Mouse (Mus musculus) lung, embryonic 14.5 days (tissue): ENCODE measurements around the gene Cd3e. TPM values are rescaled to one million over a fixed set of nuclear protein-coding genes. Genes with fewer than 3 reads are reported as not detected.

Experiments used
- ATAC-seq: fragments of 200-750 bp; cut with Nextera tagmentation; 2 replicates; pipeline ENCODE4 v1.8.0; 2017; ENCODE audit warnings: mild to moderate bottlenecking, moderate TSS enrichment, moderate library complexity; ENCODE audit not compliant: insufficient read depth
- DNase-seq: peaks from one replicate; pipeline ENCODE4 v3.0.0-alpha.2; 2015
- H3K27ac ChIP-seq: fragments of 300-500 bp; sonication (generic); 2 replicates; pipeline ENCODE4 v1.5.1; 2014; ENCODE audit warnings: low read depth, mild to moderate bottlenecking, moderate library complexity
- H3K27me3 ChIP-seq: fragments of 300-500 bp; sonication (generic); 2 replicates; pipeline ENCODE4 v1.6.1; 2014; ENCODE audit warnings: low read length, control low read depth; ENCODE audit not compliant: insufficient read depth
- H3K36me3 ChIP-seq: fragments of 300-500 bp; sonication (generic); 2 replicates; pipeline ENCODE4 v1.6.1; 2014; ENCODE audit warnings: control low read depth; ENCODE audit not compliant: insufficient read depth
- H3K4me1 ChIP-seq: fragments of 300-500 bp; sonication (generic); 2 replicates; pipeline ENCODE4 v1.6.1; 2014; ENCODE audit warnings: antibody characterized with exemption, control low read depth; ENCODE audit not compliant: insufficient read depth
- H3K4me2 ChIP-seq: fragments of 300-500 bp; sonication (generic); 2 replicates; pipeline ENCODE4 v1.6.1; 2014; ENCODE audit warnings: mild to moderate bottlenecking
- H3K4me3 ChIP-seq: fragments of 300-500 bp; sonication (generic); 2 replicates; pipeline ENCODE4 v1.5.1; 2014; ENCODE audit warnings: low read depth, low read length
- H3K9ac ChIP-seq: fragments of 300-500 bp; sonication (generic); 2 replicates; pipeline ENCODE4 v1.6.1; 2014
- H3K9me3 ChIP-seq: fragments of 300-500 bp; sonication (generic); 2 replicates; pipeline ENCODE4 v1.6.1; 2016; ENCODE audit warnings: low read depth, low read length, control low read depth
- CTCF ChIP-seq: IDR thresholded peaks from 2 replicates; pipeline ENCODE4 v1.5.1; 2016; ENCODE audit warnings: antibody characterized with exemption, low read depth
- WGBS: fragments of 180-500 bp; shearing (Covaris S2); extraction: QIAGEN DNeasy Blood & Tissue Kit; methylation state at CpG from one replicate; pipeline ENCODE4 v1.1.7; 2014; 5-methylcytosine and 5-hydroxymethylcytosine counted together
- polyA plus RNA-seq: library from polyadenylated mRNA; unstranded; fragments of >200 nt; fragmentation: Nextera tagmentation; extraction: Ambion mirVana; gene quantifications from 2 replicates; pipeline ENCODE4 v1.2.1, GENCODE M21; 2014

The Cd3e gene
- polyA plus RNA-seq, 1 experiment from 2014 or later: not detected

DNA sequence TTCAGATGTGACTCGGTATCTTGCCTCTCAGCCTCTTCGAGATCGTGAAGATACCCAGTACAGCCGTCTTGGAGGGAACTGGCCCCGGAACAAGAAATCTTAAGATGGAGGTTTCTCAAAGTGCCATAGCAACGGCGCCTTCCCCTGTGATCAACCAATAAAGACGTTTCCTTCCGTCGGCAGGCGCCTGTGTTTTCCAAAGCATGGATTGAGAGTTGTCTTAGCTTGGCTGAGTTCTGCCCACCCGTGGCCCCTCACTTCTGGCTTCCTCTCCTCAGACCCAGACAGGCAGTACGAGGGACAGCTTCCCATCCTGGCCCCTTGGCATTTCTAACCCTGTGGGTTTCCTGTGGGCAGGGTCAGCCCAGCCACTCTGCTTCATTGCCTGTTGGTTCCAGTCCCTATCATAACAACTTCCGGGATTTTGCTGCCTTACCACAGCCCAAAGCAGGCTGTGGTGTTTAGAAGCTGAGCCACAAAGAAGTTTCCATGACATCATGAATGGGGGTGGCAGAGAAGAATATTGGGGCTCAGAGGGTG, 23.1 kb downstream of the Cd3e start:
- Histone ChIP-seq H3K27me3 (no peaks in the 10 kb centered on the region), H3K4me2 (no peak overlapping the region), H3K9me3 (no peaks in the 10 kb centered on the region), H3K4me1 (no peaks in the 10 kb centered on the region), H3K4me3 (no peak overlapping the region), H3K9ac (no peak overlapping the region), H3K27ac (no peak overlapping the region), H3K36me3 (no peaks in the 10 kb centered on the region)
- 59% methylated on average over 14 of the region's 14 CpGs for WGBS
- DNase-seq: no peak
- ATAC-seq: no peak
- TF ChIP-seq CTCF: no peak

DNA sequence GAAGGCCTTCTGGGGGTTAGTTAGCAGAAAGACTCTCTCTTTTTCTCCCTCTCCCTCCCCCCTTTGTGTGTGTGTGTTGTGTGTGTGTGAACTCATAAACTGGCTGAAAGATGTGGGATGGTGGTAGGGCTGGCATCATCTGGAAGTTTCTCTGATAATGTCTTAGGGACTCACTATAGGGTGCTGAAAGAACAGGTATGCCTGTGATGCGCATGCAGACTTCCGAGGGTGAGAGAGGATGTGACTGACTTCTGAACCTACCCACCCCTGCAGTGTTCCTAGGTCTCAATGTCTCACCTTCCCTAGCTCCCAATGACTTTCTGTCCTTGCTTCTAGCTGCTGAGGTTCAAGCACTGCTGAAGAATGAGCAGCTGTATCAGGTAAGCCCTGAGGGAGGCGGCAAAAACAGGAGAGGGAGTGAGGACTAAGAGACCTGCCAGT, 23.7 kb downstream of the Cd3e start:
- Histone ChIP-seq H3K27me3 (no peaks in the 10 kb centered on the region), H3K9ac (no peak overlapping the region), H3K27ac (no peak overlapping the region), H3K9me3 (no peaks in the 10 kb centered on the region), H3K4me1 (no peaks in the 10 kb centered on the region), H3K4me3 (no peak overlapping the region), H3K36me3 (no peaks in the 10 kb centered on the region), H3K4me2 (no peak overlapping the region)
- ATAC-seq (no peak), DNase-seq (no peak)
- no peak for TF ChIP-seq CTCF
- WGBS: 63% methylated on average over 3 of the region's 3 CpGs

- H3K4me3 ChIP-seq: no peak overlapping the region
- 71% methylated on average over 2 of the region's 2 CpGs for WGBS
- no peak for TF ChIP-seq CTCF
- no peak overlapping the region for H3K4me2 ChIP-seq
- no peak overlapping the region for H3K9ac ChIP-seq
- no peak for ATAC-seq
- H3K36me3 ChIP-seq: no peaks in the 10 kb centered on the region
- no peaks in the 10 kb centered on the region for H3K4me1 ChIP-seq
- H3K27me3 ChIP-seq: no peaks in the 10 kb centered on the region
- H3K9me3 ChIP-seq: no peaks in the 10 kb centered on the region
- no peak for DNase-seq
- no peak overlapping the region for H3K27ac ChIP-seq
Measured at GRCm38 (mm10) chr9:44983001-44983400, 26.4 kb downstream of the Cd3e start.

DNA sequence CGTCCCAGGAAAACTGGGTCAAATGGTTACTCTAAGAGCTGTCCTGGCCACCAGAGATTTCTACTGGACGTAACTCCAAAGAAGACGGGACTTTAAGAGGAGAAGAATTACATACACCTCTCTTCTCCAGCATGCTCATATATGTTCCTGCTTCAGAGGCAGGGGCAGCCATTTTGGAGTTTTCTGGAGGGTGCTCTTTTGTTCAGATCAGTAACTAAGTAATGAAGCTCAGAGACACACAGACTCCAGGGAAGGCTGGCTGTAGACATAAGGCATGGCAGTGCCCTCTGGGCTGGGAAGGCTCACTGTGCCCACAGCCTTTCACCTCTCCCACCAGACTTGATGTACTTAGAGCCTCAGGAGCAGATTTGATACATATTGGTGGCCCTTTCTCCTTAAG, 26.9 kb downstream of the Cd3e start:
- no peak for TF ChIP-seq CTCF
- WGBS: 85% methylated on average over 3 of the region's 3 CpGs
- Histone ChIP-seq H3K9ac (no peak overlapping the region), H3K4me3 (no peak overlapping the region), H3K27me3 (no peaks in the 10 kb centered on the region), H3K4me2 (no peak overlapping the region), H3K9me3 (no peaks in the 10 kb centered on the region), H3K36me3 (no peaks in the 10 kb centered on the region), H3K4me1 (no peaks in the 10 kb centered on the region), H3K27ac (no peak overlapping the region)
- DNase-seq (no peak), ATAC-seq (no peak)

DNA sequence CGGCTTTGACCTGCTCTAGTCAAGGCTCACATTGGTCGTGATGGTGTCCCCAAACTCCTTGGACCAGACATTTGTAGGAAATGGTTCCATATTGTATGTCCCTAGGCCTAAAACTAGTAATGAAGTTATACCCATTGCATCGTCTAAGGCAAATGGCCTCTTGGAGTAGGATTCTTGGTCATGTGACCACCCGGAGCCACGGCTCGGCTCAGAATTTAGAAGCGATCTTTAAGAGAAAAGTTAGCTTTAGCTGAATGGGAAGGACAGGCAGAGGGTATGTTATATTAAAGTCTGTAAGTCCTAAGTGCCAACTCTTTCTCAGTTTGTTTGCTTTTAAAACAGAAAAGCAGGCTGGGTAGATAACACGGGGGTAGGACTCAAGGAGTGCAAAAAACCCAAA, 27.3 kb downstream of the Cd3e start:
- WGBS: 80% methylated on average over 8 of the region's 8 CpGs

GRCm38 (mm10) chr9:44981676-44982075, 27.8 kb downstream of the Cd3e start, which contains the start of gene Cd3d:
Cd3d (plus strand) TSS chr9:44981786.
- Histone ChIP-seq H3K4me3 (no peak within 1 kb of the TSS), H3K4me1 (no peaks in the 10 kb centered on the region), H3K27me3 (no peaks in the 10 kb centered on the region), H3K36me3 (no peaks in the 10 kb centered on the region), H3K9me3 (no peaks in the 10 kb centered on the region), H3K4me2 (no peak within 1 kb of the TSS), H3K9ac (no peak within 1 kb of the TSS), H3K27ac (no peak within 1 kb of the TSS)
- no peak for ATAC-seq
- WGBS: 63% methylated on average over 4 of the region's 4 CpGs
- DNase-seq: no peak
- no peak for TF ChIP-seq CTCF

More for the DNA sequence above, 27.3 kb downstream of the Cd3e start:
- ATAC-seq (no peak), DNase-seq (no peak)
- TF ChIP-seq CTCF: no peak
- no peaks in the 10 kb centered on the region for H3K4me1 ChIP-seq
- H3K4me2 ChIP-seq: no peak overlapping the region
- H3K27ac ChIP-seq: no peak overlapping the region
- no peak overlapping the region for H3K4me3 ChIP-seq
- no peak overlapping the region for H3K9ac ChIP-seq
- H3K27me3 ChIP-seq: no peaks in the 10 kb centered on the region
- no peaks in the 10 kb centered on the region for H3K36me3 ChIP-seq
- H3K9me3 ChIP-seq: no peaks in the 10 kb centered on the region

GRCm38 (mm10) chr9:44981104-44981503, 28.3 kb downstream of the Cd3e start:
- H3K27me3 ChIP-seq: no peaks in the 10 kb centered on the region
- no peak overlapping the region for H3K9ac ChIP-seq
- H3K27ac ChIP-seq: no peak overlapping the region
- no peak for TF ChIP-seq CTCF
- ATAC-seq: no peak
- no peaks in the 10 kb centered on the region for H3K9me3 ChIP-seq
- H3K4me1 ChIP-seq: no peaks in the 10 kb centered on the region
- DNase-seq: no peak
- H3K4me3 ChIP-seq: no peak overlapping the region
- no peak overlapping the region for H3K4me2 ChIP-seq
- H3K36me3 ChIP-seq: no peaks in the 10 kb centered on the region
- WGBS: 78% methylated on average over 2 of the region's 2 CpGs

DNA sequence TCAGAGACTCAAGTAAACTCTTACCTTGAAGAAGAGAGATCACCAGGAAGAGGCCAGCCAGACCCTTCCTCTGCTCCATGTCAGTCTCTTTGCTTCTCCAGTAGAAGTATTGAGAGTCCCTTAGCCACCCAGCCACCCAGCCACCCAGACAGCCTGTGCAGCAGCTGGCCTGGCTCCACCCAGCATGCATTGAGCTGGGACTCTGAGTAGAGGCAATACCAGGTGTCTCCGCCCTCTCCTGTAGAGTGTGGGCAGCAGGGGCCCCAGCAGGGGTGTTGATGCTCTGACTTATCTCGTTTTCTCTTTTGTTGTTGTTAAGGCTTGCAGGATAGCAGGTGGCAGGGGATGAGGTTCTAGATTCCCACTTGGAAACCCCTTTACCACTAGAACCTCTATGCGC, 29.2 kb downstream of the Cd3e start, which contains the start of gene Cd3g:
Gene Cd3g (minus strand): TSS at position 190 of the 400 bp plus-strand sequence.
- no peaks in the 10 kb centered on the region for H3K36me3 ChIP-seq
- H3K27me3 ChIP-seq: no peaks in the 10 kb centered on the region
- ATAC-seq: no peak
- 53% methylated on average over 3 of the region's 3 CpGs for WGBS
- no peak within 1 kb of the TSS for H3K4me3 ChIP-seq
- no peak within 1 kb of the TSS for H3K4me2 ChIP-seq
- no peak within 1 kb of the TSS for H3K27ac ChIP-seq
- no peak for TF ChIP-seq CTCF
- H3K9ac ChIP-seq: no peak within 1 kb of the TSS
- no peaks in the 10 kb centered on the region for H3K4me1 ChIP-seq
- DNase-seq: no peak
- no peaks in the 10 kb centered on the region for H3K9me3 ChIP-seq
